Mouse (Mus musculus) spleen, adult 12 weeks (tissue): ENCODE results near the gene Syn3.

Experiments used
- DNase-seq: peaks from one replicate; pipeline ENCODE4 v3.0.0; 2022; ENCODE audit warnings: low spot score

Syn3 gene

GRCm38 (mm10) chr10:86277327-86277726 lies 221.4 kb downstream of the Syn3 start:
- no peak for DNase-seq

GRCm38 (mm10) chr10:86275585-86275984 lies 223.1 kb downstream of the Syn3 start:
- no peak for DNase-seq

- no peak for DNase-seq
Observed at GRCm38 (mm10) chr10:86273410-86274191, 225.1 kb downstream of the Syn3 start.

GRCm38 (mm10) chr10:86272826-86273225 lies 225.9 kb downstream of the Syn3 start:
- DNase-seq, result no peak

- DNase-seq, result no peak
Observed at GRCm38 (mm10) chr10:86270254-86270653, 228.4 kb downstream of the Syn3 start.

GRCm38 (mm10) chr10:86264618-86265017 lies 234.1 kb downstream of the Syn3 start:
- DNase-seq, result no peak

- DNase-seq, result no peak
Observed at GRCm38 (mm10) chr10:86261725-86262124, 237.0 kb downstream of the Syn3 start.

- no peak for DNase-seq
Observed at GRCm38 (mm10) chr10:86258992-86259391, 239.7 kb downstream of the Syn3 start.

GRCm38 (mm10) chr10:86258046-86258445 lies 240.7 kb downstream of the Syn3 start:
- no peak for DNase-seq

- no peak for DNase-seq
Observed at GRCm38 (mm10) chr10:86257045-86257444, 241.7 kb downstream of the Syn3 start.

GRCm38 (mm10) chr10:86256221-86256620 lies 242.5 kb downstream of the Syn3 start:
- DNase-seq, result no peak

- DNase-seq, result no peak
Observed at GRCm38 (mm10) chr10:86250149-86250922, 248.4 kb downstream of the Syn3 start.

- DNase-seq, result no peak
Observed at GRCm38 (mm10) chr10:86249283-86249682, 249.4 kb downstream of the Syn3 start.

- DNase-seq, result no peak
Observed at GRCm38 (mm10) chr10:86248807-86249206, 249.9 kb downstream of the Syn3 start.

- no peak for DNase-seq
Observed at GRCm38 (mm10) chr10:86248131-86248740, 250.5 kb downstream of the Syn3 start.

GRCm38 (mm10) chr10:86245396-86245795 lies 253.3 kb downstream of the Syn3 start:
- no peak for DNase-seq

- no peak for DNase-seq
Observed at GRCm38 (mm10) chr10:86243525-86243924, 255.2 kb downstream of the Syn3 start.

GRCm38 (mm10) chr10:86242721-86243120 lies 256.0 kb downstream of the Syn3 start:
- no peak for DNase-seq

- DNase-seq, result no peak
Observed at GRCm38 (mm10) chr10:86230006-86230405, 268.7 kb downstream of the Syn3 start.

GRCm38 (mm10) chr10:86225480-86225879 lies 273.2 kb downstream of the Syn3 start:
- DNase-seq, result no peak

GRCm38 (mm10) chr10:86218984-86219383 lies 279.7 kb downstream of the Syn3 start:
- no peak for DNase-seq

- no peak for DNase-seq
Observed at GRCm38 (mm10) chr10:86216836-86217235, 281.9 kb downstream of the Syn3 start.

- DNase-seq, result no peak
Observed at GRCm38 (mm10) chr10:86212062-86212461, 286.6 kb downstream of the Syn3 start.
